In the genomic region with DNA sequence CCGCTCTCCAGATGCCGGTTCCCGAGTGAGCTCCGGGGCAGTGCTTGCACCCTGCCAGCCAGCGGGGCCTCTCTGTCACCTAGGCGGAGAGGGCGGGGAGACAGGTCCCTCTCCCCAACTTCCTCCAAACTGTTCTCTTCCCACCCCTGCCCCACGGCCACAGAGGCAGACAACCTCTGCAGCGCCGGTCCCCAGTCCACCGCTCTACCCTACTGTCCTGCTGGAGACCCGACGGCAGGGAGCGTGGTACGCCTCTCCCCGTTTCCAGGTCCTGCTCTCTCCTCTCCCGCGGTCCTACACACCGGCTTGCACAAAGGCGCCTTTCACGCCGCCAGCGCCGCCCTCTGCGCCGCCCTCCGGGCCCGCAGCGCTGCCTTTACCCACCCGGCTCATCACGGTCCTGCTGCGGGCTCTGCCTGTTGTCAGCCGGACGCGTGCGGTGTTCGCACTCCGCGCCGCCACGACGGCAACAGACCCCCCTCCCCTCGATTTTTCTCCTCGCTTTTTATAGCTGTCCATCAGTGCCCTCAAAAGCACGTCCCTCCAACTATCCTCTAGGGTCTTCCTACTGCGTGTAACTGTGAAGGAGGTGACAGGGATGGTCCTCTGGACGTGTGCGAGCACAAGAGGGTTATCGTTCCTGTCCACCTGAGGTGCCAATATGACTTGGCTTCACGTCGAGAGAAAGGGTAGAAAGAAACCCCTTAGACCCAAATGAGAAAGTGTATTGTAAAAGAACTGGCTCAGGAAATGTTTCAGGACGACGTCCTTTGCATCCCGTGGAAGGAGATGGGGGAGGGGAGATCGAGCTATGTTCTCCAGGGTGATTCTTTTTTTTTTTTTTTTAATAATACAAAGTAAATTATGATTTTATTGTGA, we compare ENCODE assay signal across 8 mouse cellular contexts. TPM values are rescaled to one million over a fixed set of nuclear protein-coding genes. Genes with fewer than 3 reads are reported as not detected.
DNase-seq lines count a peak whose midpoint lies in the region; ATAC-seq lines count a peak whose summit lies in the region.

A gene (minus strand): TSS at position 274 of the 879 bp plus-strand sequence.

- no peaks in the 10 kb centered on the region for H3K36me3 ChIP-seq in limb, embryonic 13.5 days
- H3K36me3 ChIP-seq in neural tube, embryonic 14.5 days (ENCODE audit: control insufficient read depth, insufficient read depth, low read length), result no peaks in the 10 kb centered on the region

- H3K9ac ChIP-seq in limb, embryonic 13.5 days, result peak within 1 kb of the TSS; percentile 74
- H3K9ac ChIP-seq in neural tube, embryonic 14.5 days (replicated peaks; ENCODE audit: low read depth, low read length), result peak within 1 kb of the TSS; percentile 50

- H3K4me3 ChIP-seq in limb, embryonic 13.5 days, result peak within 1 kb of the TSS; percentile 61
- H3K4me3 ChIP-seq in neural tube, embryonic 14.5 days (ENCODE audit: low read depth, low read length), result peak within 1 kb of the TSS; percentile 59

- WGBS in limb, embryonic 13.5 days, result 1% methylated on average over 55 of the region's 55 CpGs
- under 1% methylated on average over 51 of the region's 55 CpGs for WGBS in neural tube, embryonic 14.5 days

- H3K27ac ChIP-seq in limb, embryonic 13.5 days, result peak within 1 kb of the TSS; percentile 91
- peak within 1 kb of the TSS; percentile 92 for H3K27ac ChIP-seq in neural tube, embryonic 14.5 days (ENCODE audit: low read depth, low read length)

- H3K27me3 ChIP-seq in limb, embryonic 13.5 days, result peaks cover 19% of the 10 kb centered on the region
- H3K27me3 ChIP-seq in neural tube, embryonic 14.5 days (ENCODE audit: control insufficient read depth, insufficient read depth, low read length), result no peaks in the 10 kb centered on the region

- H3K4me1 ChIP-seq in limb, embryonic 13.5 days, result peaks cover 25% of the 10 kb centered on the region
- peaks cover 10% of the 10 kb centered on the region; the same call in 1 of the 2 replicates for H3K4me1 ChIP-seq in neural tube, embryonic 14.5 days (ENCODE audit: control insufficient read depth, insufficient read depth, low read length)

- peak; percentile 6 for ATAC-seq in inflammation-experienced regulatory T-cells, adult 6 months
- ATAC-seq in limb, embryonic 13.5 days (ENCODE audit: low FRiP score, low read depth), result peak; percentile 26
- peak; percentile 32 for ATAC-seq in neural tube, embryonic 14.5 days (ENCODE audit: low read depth)

- peak; percentile 31 for DNase-seq in thymus, postnatal 14 days
- no peak for DNase-seq in thymus, postnatal 0 days (ENCODE audit: low spot score)
- DNase-seq in cerebellum, postnatal 10 days, result peak; percentile 49 to 58
- DNase-seq in gastrocnemius, postnatal 25 days, result peak; percentile 55
- DNase-seq in ovary, postnatal 10 days (ENCODE audit: low spot score), result no peak

- no peaks in the 10 kb centered on the region for H3K9me3 ChIP-seq in limb, embryonic 13.5 days
- no peaks in the 10 kb centered on the region for H3K9me3 ChIP-seq in neural tube, embryonic 14.5 days (ENCODE audit: control insufficient read depth, low read length)

- H3K4me2 ChIP-seq in limb, embryonic 13.5 days (replicated peaks), result peak within 1 kb of the TSS; percentile 84
- H3K4me2 ChIP-seq in neural tube, embryonic 14.5 days (ENCODE audit: low read depth, low read length), result peak within 1 kb of the TSS; percentile 73

RNA-seq across cellular contexts. Expression of the gene that starts here (rescaled TPM):
- 3.5 and 4.2 TPM in 2 replicates for polyA plus RNA-seq in thymus, postnatal 0 days (2015; fragmentation: Nextera tagmentation; extraction: Ambion mirVana)
- 10 to 100 TPM; 34.9 to 37.6 TPM for total RNA-seq in gastrocnemius, postnatal 25 days (2021)
- polyA plus RNA-seq in inflammation-experienced regulatory T-cells, adult 6 months (2017; shearing (Covaris generic)), result under 1 TPM; 0.44 to 0.57 (median 0.52) TPM
- polyA plus RNA-seq in limb, embryonic 13.5 days (2015; fragmentation: Nextera tagmentation; extraction: Ambion mirVana), result 20.0 and 20.2 TPM in 2 replicates
- 63.7 and 84.8 TPM in 2 replicates for polyA plus RNA-seq in neural tube, embryonic 14.5 days (2014; fragmentation: Nextera tagmentation; extraction: Ambion mirVana)

Comparison
In these comparisons a context has a peak if more than half of its experiments do, and no peak if none do; other contexts are left out.
1. DNase-seq: peak in thymus, postnatal 14 days (single experiment), cerebellum, postnatal 10 days (2 of 2) and gastrocnemius, postnatal 25 days (single experiment); none in thymus, postnatal 0 days (single experiment) and ovary, postnatal 10 days (single experiment).
2. Peak in ATAC-seq in inflammation-experienced regulatory T-cells, adult 6 months; RNA of the gene not detected or under 1 TPM.
3. Peak in every context shown above with its lines, with median percentiles within 50 percentile points of each other: ATAC-seq.